Mouse (Mus musculus): ENCODE measurements around the gene Cdk14. TPM values are rescaled to one million over a fixed set of nuclear protein-coding genes. Genes with fewer than 3 reads are reported as not detected.
"Not testable (repeated sequence)": the region's sequence is repeated elsewhere in the genome, so short reads cannot be mapped to it uniquely, and the experiment has no call there.

The Cdk14 gene
- total RNA-seq, 2 experiments from 2014 or later, result 2.5 to 11.1 TPM

DNA sequence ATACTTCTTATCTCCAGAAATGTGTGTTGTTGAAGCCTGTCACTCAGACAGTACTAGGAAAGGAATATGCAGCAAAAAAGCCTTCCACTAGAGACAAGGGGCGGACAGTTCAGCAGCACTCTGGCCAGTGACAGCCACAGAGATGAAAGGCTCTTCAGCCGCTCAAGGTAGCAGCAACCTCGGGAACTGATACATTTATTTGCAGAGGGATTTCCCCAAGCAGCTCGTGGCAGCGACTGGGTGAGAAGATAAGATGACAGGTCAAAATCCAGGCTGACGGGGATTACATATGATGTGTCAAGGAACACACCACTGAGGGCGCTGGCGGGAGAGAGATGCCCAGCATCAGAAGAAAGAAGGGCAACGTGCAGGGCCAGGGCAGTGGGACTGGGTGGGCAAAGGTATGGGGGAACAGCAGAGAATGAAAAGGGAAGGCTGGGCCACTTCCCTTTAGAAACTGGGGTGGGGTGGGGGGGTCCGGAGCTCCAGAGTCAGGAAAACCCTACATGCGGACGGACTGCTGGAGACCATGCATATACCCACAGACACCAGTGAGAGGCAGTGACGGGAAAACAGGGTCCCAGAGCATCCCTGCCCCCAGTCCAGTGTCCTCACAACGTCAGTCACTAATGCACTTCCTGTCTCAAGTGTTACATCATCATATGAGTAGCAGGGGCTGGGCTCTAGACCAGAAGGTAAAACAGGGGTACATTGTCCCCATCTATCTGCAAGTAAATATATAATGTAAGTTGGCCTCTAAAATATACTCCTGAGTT, 51.5 kb downstream of the Cdk14 start:
- ATAC-seq (ENCODE audit: poor library complexity, severe bottlenecking), result 0 out of 2 replicates have a peak, but pooled peaks have one; percentile 21

DNA sequence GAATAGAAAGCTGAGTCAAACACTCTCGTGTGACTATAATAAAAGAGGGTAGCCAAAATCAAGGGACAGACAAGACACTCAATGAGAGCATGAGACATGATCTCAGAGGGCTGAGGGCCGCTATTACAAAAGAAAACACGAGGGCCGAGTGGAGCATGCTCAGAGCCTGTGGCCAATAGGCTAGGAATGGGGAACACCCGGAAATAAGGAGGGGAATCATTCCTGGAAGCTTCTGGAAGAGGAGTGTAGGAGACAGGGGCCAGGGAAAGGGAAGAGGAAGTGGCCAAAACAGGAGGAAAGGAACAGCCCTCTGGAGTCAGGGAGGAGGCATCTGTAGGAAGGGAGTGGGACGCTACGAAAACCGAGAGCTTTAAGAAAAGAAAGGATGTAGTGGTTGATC, 52.6 kb downstream of the Cdk14 start:
- ATAC-seq (ENCODE audit: poor library complexity, severe bottlenecking), result no peak

DNA sequence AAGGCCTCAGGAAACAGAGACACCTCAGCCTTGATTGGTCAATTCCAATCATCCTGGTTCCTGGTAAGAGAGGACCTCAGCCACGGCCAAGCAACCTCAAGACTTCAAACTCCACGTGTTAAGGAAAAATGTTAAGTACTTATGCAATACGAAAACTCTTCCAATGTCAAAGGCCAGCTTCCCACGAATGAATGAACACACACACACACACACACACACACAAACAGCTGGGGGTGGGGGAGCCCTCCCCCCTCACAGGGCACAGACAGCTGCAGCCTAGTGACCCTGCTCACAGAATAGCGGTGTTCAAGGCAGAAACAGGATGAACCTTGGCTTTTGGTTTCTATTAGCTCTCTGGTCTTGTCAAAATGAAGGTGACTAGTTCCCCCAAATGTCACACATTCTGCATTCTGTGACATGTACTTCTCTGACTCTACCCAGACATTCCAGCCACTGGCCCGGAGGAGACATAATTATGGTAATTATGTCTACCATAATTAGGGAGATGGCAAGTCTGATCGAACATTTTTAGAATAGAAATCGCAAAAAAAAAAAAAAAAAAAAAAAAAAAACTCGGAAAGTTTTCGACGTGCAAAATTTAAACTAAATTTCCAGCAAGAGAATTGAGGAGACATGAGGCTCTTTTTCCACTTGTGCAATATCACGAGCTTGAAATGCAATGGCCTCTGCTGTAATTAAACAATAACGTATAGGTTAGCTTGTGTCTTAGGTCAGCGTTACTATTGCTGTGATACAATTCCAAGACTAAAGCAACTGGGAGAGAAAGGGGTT, 54.6 kb downstream of the Cdk14 start:
- no peak for ATAC-seq (ENCODE audit: poor library complexity, severe bottlenecking)

DNA sequence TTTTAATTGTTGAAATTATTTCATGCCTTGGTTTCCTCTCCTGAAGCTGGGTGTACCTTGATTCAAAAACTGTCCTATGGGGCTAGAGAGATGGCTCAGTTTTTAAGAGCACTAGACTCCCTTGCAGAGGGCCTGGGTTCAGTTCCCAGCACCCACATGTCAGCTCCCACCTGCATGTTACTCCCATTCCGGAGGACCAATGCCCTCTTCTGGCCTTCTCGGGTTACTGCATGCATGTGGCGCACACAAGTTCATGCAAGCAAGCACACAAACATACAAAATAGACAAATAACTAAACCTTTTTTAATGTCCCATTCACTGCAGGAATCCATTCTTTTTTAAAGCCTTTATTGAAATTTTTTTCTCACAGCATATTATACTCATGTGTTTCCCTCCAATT, 58.4 kb downstream of the Cdk14 start:
- no peak for ATAC-seq (ENCODE audit: poor library complexity, severe bottlenecking)

DNA sequence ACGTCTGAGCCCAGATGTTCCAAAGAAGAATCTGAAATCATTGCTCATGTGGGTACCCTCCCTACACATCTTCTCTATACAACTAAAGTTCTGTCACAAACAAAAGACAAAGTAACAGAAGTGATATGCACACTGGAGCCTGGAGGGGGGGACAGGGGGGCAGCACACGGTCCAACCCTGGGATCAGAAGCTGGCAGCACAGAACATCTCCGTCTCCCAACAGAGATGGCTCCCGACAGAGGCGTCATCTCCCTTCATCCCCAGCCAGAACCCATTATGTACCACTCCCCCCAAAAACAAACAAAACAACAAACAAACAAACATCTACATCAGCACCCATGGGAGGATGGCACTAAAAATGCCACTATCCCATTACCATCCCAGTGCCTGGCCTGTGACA, 59.8 kb downstream of the Cdk14 start:
- no peak for ATAC-seq (ENCODE audit: poor library complexity, severe bottlenecking)

DNA sequence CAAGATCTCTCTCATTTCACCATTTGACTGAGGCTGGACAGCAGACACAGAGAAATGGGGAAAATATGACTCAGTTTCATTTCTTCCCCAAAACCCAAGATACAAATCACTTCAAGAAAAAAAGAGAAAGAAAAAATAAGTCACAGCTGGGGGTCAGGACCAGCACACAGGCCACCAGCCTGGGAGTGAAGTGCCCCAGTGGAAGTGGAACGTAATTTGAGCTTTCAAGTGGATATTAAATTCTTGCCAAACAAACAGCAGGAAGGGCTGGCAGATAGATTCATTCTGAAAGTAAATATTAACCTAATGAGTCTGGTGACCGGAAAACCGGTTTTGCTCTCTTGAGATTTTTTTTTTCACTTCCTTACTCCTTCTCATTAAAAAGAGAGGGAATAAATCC, 60.2 kb downstream of the Cdk14 start:
- ATAC-seq (ENCODE audit: poor library complexity, severe bottlenecking), result no peak

DNA sequence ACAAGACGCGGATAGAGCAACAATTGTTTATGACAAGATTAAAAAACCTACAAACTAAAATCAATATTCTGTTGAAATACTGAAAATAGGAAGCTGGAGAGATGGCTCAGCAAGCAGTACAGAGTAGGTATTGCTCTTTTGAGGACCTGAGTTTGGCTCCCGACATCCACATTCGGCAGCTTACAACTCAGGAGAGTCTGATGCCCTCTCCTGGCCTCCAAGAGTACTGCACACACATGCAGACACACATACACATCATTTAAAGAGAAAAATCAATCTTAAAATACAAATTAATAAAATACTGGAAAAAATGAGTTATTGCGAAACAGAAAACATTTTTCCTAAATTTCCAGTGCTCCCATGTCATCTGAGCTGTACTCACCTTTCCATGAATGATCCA, 60.7 kb downstream of the Cdk14 start:
- ATAC-seq (ENCODE audit: poor library complexity, severe bottlenecking), result no peak

DNA sequence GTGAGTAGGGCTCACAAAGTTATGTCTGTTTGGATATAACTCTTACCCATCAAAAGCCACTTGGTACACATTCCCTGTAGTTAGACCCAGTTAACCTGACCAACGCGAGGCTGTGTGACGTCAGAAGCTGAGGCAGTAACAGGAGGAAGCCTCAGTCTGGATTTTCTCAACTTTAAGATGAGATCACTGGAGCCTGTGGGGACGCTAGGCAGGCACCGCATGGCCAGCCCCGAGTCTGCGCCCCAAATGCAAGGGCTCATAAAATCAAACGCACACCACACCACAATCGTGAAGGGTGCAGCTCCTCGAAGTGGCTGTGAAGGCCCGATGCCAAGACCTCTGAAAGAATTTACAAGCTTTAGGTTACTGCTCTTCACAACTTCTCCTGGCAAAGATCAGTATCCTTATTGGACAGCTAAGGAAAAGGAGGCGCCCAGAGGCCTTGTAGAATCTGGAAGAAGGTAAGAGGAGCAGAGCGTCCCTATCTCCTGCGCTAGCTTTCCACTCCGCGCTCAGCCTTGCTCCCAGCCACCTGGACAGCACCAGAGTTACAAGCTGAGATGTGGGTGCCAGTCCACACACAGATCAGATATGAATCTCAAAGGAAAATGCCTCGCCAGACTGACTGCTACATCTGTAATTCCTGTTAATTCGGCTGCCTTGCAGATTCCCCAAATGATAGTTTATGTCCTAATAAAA, 61.9 kb downstream of the Cdk14 start:
- no peak for ATAC-seq (ENCODE audit: poor library complexity, severe bottlenecking)

DNA sequence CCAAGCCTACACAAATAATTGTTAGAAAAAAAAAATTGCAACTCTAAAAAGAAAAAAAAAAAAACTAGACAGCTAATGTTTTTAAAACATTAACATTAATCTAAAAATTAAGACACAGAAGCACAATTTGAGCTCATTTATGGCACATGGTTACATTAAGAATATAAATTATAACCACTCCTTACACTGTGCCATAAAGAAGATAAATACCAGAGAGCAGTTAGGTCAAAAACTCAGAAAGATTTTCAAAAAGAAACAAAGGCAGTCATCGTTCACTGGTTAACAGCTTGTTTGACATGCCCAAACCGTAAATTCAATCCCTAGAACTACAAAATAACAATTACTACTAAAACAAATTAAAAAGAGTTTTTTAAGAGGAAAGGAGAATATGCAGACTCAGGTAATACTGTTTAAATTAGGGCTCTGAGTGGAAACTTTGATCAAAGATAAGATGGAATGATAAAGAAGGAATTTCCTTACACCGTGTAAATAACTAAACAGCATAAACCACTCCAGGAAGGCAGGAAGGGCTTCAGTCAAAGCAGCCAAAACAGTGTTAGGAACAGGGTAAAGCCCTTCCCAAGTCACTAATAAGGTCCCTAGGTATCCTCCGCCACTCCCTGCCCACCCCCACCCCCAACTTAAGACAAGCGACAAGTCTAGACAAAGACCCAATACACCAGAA, 65.3 kb downstream of the Cdk14 start:
- no peak for ATAC-seq (ENCODE audit: poor library complexity, severe bottlenecking)

DNA sequence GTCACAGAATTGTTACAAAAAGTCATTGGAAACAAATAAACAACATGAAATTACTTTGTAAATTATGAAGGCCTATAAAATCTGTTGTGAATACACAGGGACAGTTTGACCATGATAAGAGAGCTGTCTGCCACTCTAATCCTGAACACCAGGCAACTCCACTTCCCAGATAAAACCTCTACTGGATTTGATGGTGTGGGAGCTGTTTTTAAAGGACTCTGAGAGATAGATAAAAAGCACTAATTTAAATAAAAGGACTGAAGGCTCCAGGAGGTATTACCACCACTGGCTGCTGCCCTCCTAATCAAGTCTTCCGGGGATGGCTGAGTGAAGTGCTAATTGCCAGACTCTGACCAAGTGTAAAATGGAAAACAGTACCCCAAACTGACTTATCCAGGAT, 66.2 kb downstream of the Cdk14 start:
- no peak for ATAC-seq (ENCODE audit: poor library complexity, severe bottlenecking)

DNA sequence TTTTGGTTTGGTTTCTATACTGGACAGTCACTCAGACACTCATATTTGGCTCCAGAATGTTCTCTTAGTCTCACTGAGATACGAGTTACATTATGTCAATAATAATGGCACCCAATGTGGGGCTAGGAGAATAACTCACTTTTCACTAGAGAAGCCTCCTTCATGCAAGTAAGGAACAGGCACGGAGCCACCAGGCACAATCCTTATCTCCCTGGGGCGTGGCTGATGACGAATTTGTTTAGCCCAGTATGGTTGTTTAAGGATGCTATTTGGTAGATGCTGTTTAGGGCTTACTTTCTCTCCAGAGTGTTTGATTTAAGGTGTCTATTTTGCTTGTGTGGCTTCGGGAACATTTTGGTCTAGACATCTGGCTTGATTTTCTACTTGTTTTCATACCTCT, 75.5 kb downstream of the Cdk14 start:
- ATAC-seq (ENCODE audit: poor library complexity, severe bottlenecking), result no peak

DNA sequence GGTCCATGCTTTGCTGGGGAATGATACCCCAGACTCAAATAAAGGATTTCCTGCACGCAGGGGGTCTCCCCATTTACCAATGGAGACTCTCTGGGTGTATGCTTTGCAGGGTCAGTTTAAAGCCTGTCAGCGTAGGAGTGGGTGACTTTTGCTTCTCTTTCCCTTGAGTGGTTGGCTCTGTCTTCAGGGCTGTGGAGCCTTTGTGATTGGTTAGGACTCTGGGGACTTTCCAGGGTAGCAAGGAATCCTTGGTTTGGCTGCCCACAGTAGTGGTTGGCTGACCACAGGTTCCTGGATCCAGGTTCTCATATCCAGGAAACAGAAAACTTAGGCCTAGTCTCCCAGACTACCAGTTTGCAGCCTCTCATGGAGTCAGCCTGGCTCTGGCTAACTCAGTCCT, 76.4 kb downstream of the Cdk14 start:
- no peak for ATAC-seq (ENCODE audit: poor library complexity, severe bottlenecking)

DNA sequence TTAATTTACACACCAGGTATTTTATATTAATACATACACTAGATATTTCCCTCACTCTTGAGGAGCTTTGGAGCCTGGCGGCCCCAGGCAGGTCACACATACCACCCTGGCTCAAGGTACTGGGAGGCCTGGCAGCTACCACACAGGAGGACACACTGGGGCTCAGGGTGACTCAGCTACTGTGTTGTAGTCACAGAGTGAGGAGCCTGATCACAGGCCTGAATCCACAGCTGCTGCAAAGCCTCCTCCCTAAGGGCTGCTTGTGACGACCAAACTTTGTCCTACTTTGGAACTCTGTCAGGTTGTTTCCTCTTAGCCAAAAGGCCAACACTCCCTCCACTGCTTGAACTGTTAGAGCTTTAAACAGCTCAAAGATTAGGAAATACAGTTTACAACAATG, 76.8 kb downstream of the Cdk14 start:
- ATAC-seq (ENCODE audit: poor library complexity, severe bottlenecking), result no peak

DNA sequence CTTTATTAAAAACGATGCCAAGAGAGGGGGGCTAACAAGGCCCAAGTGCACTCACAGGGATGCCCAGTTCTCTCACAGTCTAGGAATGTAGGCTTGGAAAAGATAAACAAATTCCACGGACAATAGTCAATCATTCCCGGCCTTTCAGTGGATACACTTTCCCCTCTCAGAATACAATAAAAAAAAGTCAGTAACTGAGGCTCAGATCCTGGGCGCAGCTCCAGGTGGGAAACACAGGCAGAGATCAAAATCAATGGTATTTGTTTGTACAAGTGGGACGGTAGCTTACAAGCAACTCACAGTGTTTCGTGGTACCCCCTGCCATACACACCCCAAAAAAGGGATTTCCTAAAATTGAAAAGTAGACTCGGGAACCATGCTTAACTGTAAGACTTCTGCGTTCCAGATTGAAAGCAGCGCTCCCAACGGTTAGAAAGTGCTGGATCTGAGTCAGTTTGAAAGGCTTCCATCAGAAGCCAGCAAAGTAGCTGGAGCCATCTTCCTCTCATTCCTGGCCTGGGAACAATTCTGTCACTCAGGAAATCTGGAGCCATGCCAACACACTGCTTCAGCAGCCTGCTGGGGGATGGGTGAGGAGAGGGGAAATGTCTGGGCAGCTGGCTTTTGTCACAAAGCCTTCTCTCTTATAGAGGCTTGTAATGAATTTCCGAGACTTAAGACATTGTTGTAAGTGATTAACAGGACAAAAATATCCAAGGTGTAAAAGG, 77.5 kb downstream of the Cdk14 start:
- no peak for ATAC-seq (ENCODE audit: poor library complexity, severe bottlenecking)

DNA sequence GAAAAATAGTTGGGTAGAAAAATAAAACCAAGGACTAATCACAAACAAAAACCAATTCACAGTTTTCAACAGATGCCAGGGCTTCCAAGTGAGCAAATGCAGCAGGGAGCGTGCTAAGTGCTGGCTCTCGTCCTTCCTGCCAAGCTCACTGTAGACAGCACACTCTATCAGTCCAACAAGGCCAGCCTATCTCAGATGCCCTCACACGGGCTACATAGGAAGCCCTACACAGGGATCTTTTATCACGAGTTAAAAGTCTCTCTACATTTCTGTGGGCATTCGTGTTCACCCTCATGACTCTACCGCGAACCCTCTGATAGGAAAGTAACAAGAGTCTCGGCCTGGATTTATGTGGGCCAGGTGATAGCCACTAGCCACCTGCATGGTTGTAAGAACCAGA, 78.5 kb downstream of the Cdk14 start:
- no peak for ATAC-seq (ENCODE audit: poor library complexity, severe bottlenecking)

DNA sequence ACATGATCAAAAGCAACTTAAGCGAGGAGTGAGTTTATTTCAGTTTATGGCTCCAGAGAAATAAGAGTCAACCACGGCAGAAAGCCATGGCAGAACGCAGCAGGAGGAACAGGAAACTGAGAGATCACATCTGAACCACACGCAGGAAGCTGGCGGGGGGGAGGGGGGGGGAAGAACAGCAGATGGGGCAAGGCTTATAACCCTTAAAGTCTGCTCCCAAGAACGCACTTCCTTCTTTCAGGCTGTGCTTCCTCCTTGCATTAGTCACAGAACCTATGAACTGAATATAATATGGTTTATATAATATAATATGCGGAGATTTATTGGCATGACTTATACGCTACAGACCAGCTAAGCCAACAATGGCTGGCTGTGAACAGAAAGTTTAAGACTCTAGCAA, 86.2 kb downstream of the Cdk14 start:
- peak; percentile 84 for ATAC-seq (ENCODE audit: poor library complexity, severe bottlenecking)

DNA sequence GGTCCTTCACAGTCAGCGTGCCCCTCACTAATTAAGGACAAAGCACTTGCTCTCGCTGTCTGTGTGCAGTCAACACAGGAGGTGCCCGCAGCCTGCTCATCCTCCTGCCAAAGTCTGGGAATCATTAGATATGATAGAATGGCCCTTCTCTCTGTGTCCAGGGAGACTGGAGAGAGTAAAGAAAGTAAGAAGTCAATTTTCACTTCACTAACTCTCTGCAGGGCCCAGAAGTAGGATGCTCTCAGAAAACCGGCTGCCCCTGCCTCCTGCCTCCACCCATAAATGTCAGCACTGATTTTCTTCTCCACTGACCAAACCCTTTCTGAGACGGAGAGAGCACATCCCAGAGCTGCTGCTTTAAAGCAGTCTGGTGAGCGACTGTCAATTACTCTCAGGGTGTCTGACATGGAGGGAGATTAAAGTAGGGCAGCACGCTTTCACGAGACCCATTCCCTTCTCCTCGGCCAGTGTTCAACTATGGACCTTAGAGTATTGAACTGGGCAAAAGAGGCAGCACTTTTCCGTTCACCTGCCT, 89.1 kb downstream of the Cdk14 start:
- ATAC-seq (ENCODE audit: poor library complexity, severe bottlenecking), result no peak

DNA sequence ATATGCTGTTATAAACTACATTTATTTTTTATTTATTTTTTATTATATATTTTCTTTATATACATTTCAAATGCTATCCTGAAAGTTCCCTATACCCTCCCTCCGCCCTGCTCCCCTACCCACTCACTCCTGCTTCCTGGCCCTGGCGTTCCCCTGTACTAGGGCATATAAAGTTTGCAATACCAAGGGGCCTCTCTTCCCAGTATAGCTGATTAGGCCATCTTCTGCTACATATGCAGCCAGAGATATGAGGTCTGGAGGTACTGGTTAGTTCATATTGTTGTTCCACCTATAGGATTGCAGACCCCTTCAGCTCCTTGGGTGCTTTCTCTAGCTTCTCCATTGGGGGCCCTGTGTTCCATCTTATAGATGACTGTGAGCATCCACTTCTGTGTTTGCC, 91.1 kb downstream of the Cdk14 start:
- ATAC-seq (ENCODE audit: poor library complexity, severe bottlenecking), result not testable (repeated sequence)

DNA sequence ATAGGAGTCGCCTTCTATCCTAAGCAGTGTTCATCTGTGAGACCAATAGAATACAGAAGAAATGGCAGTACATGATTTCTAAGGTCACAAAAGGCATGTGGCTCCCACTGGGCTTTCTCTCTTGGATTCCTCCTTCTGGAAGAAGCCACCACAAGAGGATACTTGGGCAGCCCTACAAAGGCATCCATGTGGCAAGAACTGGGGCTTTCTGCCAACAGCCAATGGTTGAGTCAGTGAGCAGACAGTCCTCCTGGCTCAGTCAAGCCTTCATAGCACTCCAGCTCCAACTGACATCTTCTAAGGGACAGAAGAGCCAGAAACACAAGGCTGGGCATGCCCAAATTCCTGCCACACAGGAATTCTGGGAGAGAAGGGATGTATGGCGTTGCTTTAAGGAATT, 93.4 kb downstream of the Cdk14 start:
- no peak for ATAC-seq (ENCODE audit: poor library complexity, severe bottlenecking)

DNA sequence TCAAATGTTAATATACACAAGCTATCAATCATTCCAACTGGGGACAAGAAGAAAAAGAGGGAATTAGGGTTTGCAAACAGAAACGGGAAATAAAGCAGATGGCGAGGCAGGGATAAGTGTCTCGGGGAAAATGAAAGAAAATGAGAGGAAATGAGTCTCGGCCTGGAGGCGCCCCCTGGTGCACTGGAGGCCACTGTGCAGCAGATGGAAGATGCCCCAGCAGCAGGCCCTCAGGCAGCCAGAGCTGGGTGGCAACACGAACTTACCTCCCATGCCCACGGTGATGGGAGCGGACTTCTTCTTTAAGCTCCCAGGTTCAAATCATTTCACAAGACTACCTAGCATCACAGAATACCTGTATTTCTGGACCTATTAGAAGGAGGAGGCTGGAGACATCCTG, 97.4 kb downstream of the Cdk14 start:
- ATAC-seq (ENCODE audit: poor library complexity, severe bottlenecking), result no peak

Data from megakaryocyte, adult 5-6 weeks (primary cell).